Mouse (Mus musculus): ENCODE data around the gene Gpa33. TPM values are rescaled to one million over a fixed set of nuclear protein-coding genes. Genes with fewer than 3 reads are reported as not detected.

Gene Gpa33
- polyA plus RNA-seq, 1 experiment from 2014 or later: 0.08 TPM

DNA sequence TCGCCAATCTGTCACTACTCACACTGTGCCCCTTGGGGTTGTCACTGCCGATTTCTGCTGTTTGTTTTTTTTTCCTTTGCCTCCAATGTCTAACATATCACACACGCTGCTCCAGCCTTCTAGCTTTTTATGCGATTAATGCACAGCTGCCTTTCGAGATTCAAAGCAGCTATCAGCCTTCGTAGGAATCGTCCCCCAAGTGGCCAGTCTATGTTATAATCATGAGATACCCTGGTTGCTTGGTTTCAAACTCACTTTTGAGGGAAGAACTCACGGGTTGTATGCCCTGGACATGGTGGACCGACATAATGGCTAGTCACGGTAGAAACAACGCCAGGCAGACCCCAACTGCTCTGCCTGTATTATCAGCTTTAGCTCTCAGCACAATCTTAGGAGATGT, 21.3 kb downstream of the Gpa33 start:
- H3K4me2 ChIP-seq (ENCODE audit: low read depth, severe bottlenecking): no peak overlapping the region
- WGBS: 78% methylated on average over 11 of the region's 11 CpGs
- no peak for DNase-seq (ENCODE audit: low spot score)
- H3K9ac ChIP-seq (ENCODE audit: low read length): no peak overlapping the region
- peaks cover 13% of the 10 kb centered on the region for H3K27me3 ChIP-seq (ENCODE audit: control insufficient read depth, insufficient read depth, low read length)
- H3K36me3 ChIP-seq (ENCODE audit: control insufficient read depth, insufficient read depth, low read length): no peaks in the 10 kb centered on the region
- H3K27ac ChIP-seq (replicated peaks; ENCODE audit: low read depth, low read length): no peak overlapping the region
- no peaks in the 10 kb centered on the region for H3K9me3 ChIP-seq (ENCODE audit: control insufficient read depth, low read length)
- H3K4me3 ChIP-seq (ENCODE audit: low read depth, low read length): no peak overlapping the region
- H3K4me1 ChIP-seq (ENCODE audit: control insufficient read depth, insufficient read depth, low read length): no peaks in the 10 kb centered on the region
- ATAC-seq (ENCODE audit: insufficient number of reproducible peaks, low FRiP score, low TSS enrichment, low read depth): no peak

DNA sequence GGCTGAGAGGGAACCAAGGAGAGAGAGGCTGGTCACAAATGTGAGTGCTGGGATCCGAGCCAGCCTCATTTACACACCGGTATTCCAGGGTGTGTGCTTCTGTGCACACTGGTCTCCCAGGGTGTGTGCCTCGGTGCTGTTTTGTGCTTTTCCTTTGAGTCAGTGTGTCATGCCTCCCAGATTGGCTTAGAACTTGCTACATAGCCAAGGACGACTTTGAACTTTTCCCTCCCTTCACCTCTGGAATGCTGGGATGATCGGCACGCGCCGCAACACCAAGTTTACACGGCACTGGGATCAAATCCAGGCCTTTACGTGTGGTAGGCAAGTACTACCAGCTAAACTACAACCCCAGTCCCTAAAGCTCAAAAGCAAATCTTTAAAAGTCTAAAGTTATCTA, 22.0 kb downstream of the Gpa33 start:
- H3K4me1 ChIP-seq (ENCODE audit: control insufficient read depth, insufficient read depth, low read length): no peaks in the 10 kb centered on the region
- H3K9ac ChIP-seq (ENCODE audit: low read length): no peak overlapping the region
- WGBS: 91% methylated on average over 10 of the region's 10 CpGs
- peaks cover 13% of the 10 kb centered on the region for H3K27me3 ChIP-seq (ENCODE audit: control insufficient read depth, insufficient read depth, low read length)
- ATAC-seq (ENCODE audit: insufficient number of reproducible peaks, low FRiP score, low TSS enrichment, low read depth) (no peak), DNase-seq (ENCODE audit: low spot score) (no peak)
- H3K9me3 ChIP-seq (ENCODE audit: control insufficient read depth, low read length): no peaks in the 10 kb centered on the region
- no peak overlapping the region for H3K4me2 ChIP-seq (ENCODE audit: low read depth, severe bottlenecking)
- no peak overlapping the region for H3K4me3 ChIP-seq (ENCODE audit: low read depth, low read length)
- no peaks in the 10 kb centered on the region for H3K36me3 ChIP-seq (ENCODE audit: control insufficient read depth, insufficient read depth, low read length)
- H3K27ac ChIP-seq (replicated peaks; ENCODE audit: low read depth, low read length): no peak overlapping the region

DNA sequence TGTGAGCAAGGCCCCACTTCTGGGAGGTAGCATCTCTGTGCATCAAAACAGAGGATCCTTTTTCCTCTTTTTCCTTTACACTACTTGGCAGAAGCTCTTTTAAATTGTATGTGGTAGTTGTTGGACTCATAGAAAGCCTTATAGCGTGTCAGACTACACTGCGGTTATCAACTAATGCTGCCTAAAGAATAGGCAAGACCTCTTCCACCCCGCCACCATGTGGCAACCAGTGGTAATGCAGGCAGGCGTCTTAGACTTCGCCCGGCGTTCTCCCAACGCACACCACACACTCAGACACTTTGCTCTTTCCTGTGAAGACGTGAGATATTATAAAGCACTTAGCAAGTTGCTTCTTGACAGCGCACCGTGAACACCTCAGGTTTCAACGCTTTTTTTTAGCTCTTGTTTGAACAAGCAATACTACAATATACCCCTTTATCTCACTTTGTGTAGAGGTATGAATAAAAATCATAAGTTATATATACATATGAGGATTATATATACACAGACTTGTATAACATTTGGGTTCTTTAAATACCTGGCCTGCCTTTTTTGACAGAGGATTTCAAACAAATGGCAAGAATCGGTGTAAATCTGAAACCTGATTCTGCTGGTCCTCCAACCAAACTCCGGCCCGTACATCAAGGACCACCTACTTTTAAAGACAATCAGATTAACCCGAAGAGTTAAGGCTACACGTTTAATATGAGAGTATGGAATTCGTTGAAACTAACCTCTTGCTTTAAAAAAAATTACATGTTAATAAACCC, 23.5 kb downstream of the Gpa33 start:
- Histone ChIP-seq H3K9me3 (ENCODE audit: control insufficient read depth, low read length) (no peaks in the 10 kb centered on the region), H3K4me1 (ENCODE audit: control insufficient read depth, insufficient read depth, low read length) (no peaks in the 10 kb centered on the region), H3K36me3 (ENCODE audit: control insufficient read depth, insufficient read depth, low read length) (no peaks in the 10 kb centered on the region), H3K9ac (ENCODE audit: low read length) (no peak overlapping the region), H3K4me3 (ENCODE audit: low read depth, low read length) (no peak overlapping the region), H3K4me2 (ENCODE audit: low read depth, severe bottlenecking) (no peak overlapping the region), H3K27ac (replicated peaks; ENCODE audit: low read depth, low read length) (no peak overlapping the region), H3K27me3 (ENCODE audit: control insufficient read depth, insufficient read depth, low read length) (peaks cover 13% of the 10 kb centered on the region)
- 14% methylated on average over 18 of the region's 18 CpGs for WGBS
- DNase-seq (ENCODE audit: low spot score) (peak; percentile 95), ATAC-seq (ENCODE audit: insufficient number of reproducible peaks, low FRiP score, low TSS enrichment, low read depth) (peak; percentile 28; the same call in 1 of the 2 replicates)

DNA sequence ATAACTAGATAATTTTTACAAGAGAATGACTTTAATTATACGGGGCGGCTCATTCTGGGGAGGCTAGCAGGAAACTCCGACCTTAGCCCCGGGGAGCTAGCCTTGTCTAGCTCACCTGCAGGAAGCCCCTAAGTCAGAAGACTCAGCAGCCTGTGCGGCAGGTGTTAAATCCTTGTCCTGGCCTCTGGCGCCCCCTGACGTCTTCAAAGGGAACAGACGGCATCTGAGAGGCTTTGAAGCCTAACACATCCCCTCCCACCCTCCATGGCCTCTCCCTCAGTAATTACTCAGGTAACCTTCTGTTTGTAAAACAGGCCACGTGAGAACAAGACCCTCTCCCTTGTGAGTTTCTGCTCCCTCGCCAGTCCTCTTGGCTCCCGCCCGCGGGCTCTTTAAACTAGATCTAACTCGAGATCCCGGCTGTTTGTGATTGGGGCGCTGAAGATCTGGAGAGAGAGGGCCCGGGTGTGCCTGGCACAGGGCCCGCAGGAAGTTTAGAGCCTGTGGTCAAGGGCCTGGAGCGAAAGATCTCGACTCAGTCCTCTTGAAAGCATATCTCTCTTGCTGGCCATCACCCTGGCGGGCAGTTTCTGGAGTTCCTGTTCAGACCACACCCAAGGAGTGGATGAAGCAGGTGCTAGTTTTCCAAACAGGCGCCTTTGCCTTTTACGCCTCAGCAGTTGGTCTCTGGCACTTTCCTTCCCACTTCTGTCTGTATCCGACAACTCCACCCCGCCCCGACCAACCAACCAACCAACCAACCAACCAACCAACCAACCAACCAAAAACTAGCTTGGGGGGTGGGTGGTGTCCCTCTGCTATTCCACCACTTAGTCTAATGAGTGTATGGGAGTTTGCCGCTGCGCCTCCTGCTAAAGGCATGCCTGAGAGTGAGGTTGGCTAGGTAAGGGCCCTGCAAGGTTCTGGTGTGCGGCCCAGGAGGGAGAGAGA, 24.4 kb downstream of the Gpa33 start:
- peak; percentile 50; the same call in 1 of the 2 replicates for ATAC-seq (ENCODE audit: insufficient number of reproducible peaks, low FRiP score, low TSS enrichment, low read depth)
- WGBS: 8% methylated on average over 29 of the region's 29 CpGs
- H3K27ac ChIP-seq (replicated peaks; ENCODE audit: low read depth, low read length): no peak overlapping the region
- peak overlapping the region; percentile 37 for H3K4me2 ChIP-seq (ENCODE audit: low read depth, severe bottlenecking)
- no peaks in the 10 kb centered on the region for H3K36me3 ChIP-seq (ENCODE audit: control insufficient read depth, insufficient read depth, low read length)
- no peaks in the 10 kb centered on the region for H3K9me3 ChIP-seq (ENCODE audit: control insufficient read depth, low read length)
- H3K9ac ChIP-seq (ENCODE audit: low read length): no peak overlapping the region
- H3K4me1 ChIP-seq (ENCODE audit: control insufficient read depth, insufficient read depth, low read length): no peaks in the 10 kb centered on the region
- DNase-seq (ENCODE audit: low spot score): peak; percentile 90
- no peak overlapping the region for H3K4me3 ChIP-seq (ENCODE audit: low read depth, low read length)
- peaks cover 13% of the 10 kb centered on the region for H3K27me3 ChIP-seq (ENCODE audit: control insufficient read depth, insufficient read depth, low read length)

DNA sequence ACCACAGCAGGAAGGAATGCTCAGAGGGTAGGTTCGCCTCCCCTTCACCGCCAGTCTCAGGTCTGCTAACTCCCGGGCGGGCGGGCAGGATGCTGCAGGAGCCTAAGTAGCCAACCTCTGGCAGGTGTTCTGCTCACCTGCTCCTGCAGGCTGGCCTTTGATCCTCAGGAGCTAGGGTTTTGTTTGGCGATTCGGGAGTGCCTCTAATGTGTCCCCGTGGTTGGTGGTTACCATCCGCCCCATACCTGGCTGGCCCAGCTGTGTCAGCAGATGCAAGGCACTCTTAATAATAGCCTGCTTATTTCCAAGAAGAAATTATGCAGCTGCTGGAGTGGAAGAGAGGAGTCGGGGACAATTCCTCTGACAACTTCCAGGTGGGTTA, 25.1 kb downstream of the Gpa33 start:
- no peak for DNase-seq (ENCODE audit: low spot score)
- no peaks in the 10 kb centered on the region for H3K36me3 ChIP-seq (ENCODE audit: control insufficient read depth, insufficient read depth, low read length)
- no peaks in the 10 kb centered on the region for H3K4me1 ChIP-seq (ENCODE audit: control insufficient read depth, insufficient read depth, low read length)
- no peak overlapping the region for H3K9ac ChIP-seq (ENCODE audit: low read length)
- ATAC-seq (ENCODE audit: insufficient number of reproducible peaks, low FRiP score, low TSS enrichment, low read depth): no peak
- no peak overlapping the region for H3K4me2 ChIP-seq (ENCODE audit: low read depth, severe bottlenecking)
- no peak overlapping the region for H3K4me3 ChIP-seq (ENCODE audit: low read depth, low read length)
- no peak overlapping the region for H3K27ac ChIP-seq (replicated peaks; ENCODE audit: low read depth, low read length)
- no peaks in the 10 kb centered on the region for H3K9me3 ChIP-seq (ENCODE audit: control insufficient read depth, low read length)
- peaks cover 13% of the 10 kb centered on the region for H3K27me3 ChIP-seq (ENCODE audit: control insufficient read depth, insufficient read depth, low read length)
- WGBS: 29% methylated on average over 10 of the region's 10 CpGs

DNA sequence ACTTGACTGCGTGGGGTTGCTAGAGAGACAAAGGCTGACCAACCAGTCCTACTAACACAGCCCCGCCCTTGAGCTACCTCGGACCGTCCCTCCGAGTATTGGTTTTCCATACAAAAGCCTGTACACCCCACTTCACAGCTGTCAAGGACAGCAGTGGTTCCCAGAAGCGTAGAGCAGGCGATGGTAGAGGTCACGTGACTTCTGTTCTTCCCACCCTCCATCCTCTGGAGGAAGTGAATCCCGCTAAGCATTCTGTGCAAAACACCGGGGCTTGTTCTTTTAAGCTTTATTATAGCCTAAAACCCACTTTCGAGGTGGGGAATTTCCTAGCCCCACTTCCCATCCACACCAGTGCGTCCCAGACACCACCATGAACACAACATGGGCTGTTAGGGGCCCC, 27.7 kb downstream of the Gpa33 start:
- no peak overlapping the region for H3K9ac ChIP-seq (ENCODE audit: low read length)
- H3K4me3 ChIP-seq (ENCODE audit: low read depth, low read length): no peak overlapping the region
- no peak for ATAC-seq (ENCODE audit: insufficient number of reproducible peaks, low FRiP score, low TSS enrichment, low read depth)
- no peak overlapping the region for H3K27ac ChIP-seq (replicated peaks; ENCODE audit: low read depth, low read length)
- no peak overlapping the region for H3K4me2 ChIP-seq (ENCODE audit: low read depth, severe bottlenecking)
- no peaks in the 10 kb centered on the region for H3K36me3 ChIP-seq (ENCODE audit: control insufficient read depth, insufficient read depth, low read length)
- H3K27me3 ChIP-seq (ENCODE audit: control insufficient read depth, insufficient read depth, low read length): peaks cover 13% of the 10 kb centered on the region
- H3K9me3 ChIP-seq (ENCODE audit: control insufficient read depth, low read length): no peaks in the 10 kb centered on the region
- no peak for DNase-seq (ENCODE audit: low spot score)
- H3K4me1 ChIP-seq (ENCODE audit: control insufficient read depth, insufficient read depth, low read length): no peaks in the 10 kb centered on the region
- WGBS: 87% methylated on average over 12 of the region's 12 CpGs

DNA sequence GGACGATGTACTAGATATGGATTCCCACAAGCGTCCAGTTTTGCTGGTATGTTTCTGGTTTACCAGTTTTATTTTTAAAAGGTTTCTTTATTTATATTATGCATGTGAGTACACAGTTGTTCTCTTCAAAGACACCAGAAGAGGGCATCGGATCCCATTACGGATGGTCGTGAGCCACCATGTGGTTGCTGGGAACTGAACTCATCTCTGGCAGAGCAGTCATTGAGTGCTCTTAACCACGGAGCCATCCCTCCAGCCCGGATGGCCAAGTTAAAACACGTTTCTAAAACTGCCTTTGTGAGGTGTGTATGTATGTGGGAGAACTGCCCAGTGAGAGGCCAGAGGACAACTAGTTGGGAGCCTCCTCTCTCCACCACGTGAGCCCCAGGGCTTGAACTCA, 28.6 kb downstream of the Gpa33 start:
- H3K36me3 ChIP-seq (ENCODE audit: control insufficient read depth, insufficient read depth, low read length): no peaks in the 10 kb centered on the region
- H3K27ac ChIP-seq (replicated peaks; ENCODE audit: low read depth, low read length): no peak overlapping the region
- no peaks in the 10 kb centered on the region for H3K4me1 ChIP-seq (ENCODE audit: control insufficient read depth, insufficient read depth, low read length)
- 67% methylated on average over 9 of the region's 9 CpGs for WGBS
- H3K9ac ChIP-seq (ENCODE audit: low read length): no peak overlapping the region
- no peak overlapping the region for H3K4me3 ChIP-seq (ENCODE audit: low read depth, low read length)
- ATAC-seq (ENCODE audit: insufficient number of reproducible peaks, low FRiP score, low TSS enrichment, low read depth): no peak
- H3K27me3 ChIP-seq (ENCODE audit: control insufficient read depth, insufficient read depth, low read length): peaks cover 13% of the 10 kb centered on the region
- H3K4me2 ChIP-seq (ENCODE audit: low read depth, severe bottlenecking): no peak overlapping the region
- no peaks in the 10 kb centered on the region for H3K9me3 ChIP-seq (ENCODE audit: control insufficient read depth, low read length)
- no peak for DNase-seq (ENCODE audit: low spot score)

DNA sequence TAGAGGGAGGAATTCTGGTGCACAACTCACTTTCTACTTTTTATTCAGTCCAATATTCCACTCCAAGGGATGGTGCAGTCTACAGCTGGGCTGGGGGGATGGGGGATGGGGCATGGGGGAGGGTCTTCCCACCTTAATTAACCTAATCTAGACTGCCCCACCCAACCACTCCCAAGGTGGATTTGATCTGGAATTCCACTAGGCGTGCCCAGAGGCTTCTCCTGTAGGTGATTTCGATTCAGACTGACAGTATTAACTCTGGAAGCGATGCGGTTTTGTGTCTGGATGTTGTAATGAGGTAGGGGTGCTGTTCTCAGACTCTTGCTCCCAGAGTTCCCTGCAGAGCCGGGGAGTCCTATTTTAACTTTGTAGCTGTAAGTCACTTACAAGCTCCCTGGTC, 30.1 kb downstream of the Gpa33 start:
- no peaks in the 10 kb centered on the region for H3K9me3 ChIP-seq (ENCODE audit: control insufficient read depth, low read length)

More for the DNA sequence above, 30.1 kb downstream of the Gpa33 start:
- Histone ChIP-seq H3K4me1 (ENCODE audit: control insufficient read depth, insufficient read depth, low read length) (no peaks in the 10 kb centered on the region), H3K27me3 (ENCODE audit: control insufficient read depth, insufficient read depth, low read length) (peaks cover 4% of the 10 kb centered on the region), H3K4me3 (ENCODE audit: low read depth, low read length) (no peak overlapping the region), H3K9ac (ENCODE audit: low read length) (no peak overlapping the region), H3K27ac (replicated peaks; ENCODE audit: low read depth, low read length) (no peak overlapping the region), H3K36me3 (ENCODE audit: control insufficient read depth, insufficient read depth, low read length) (no peaks in the 10 kb centered on the region), H3K4me2 (ENCODE audit: low read depth, severe bottlenecking) (no peak overlapping the region; the same call in 1 of the 2 replicates)
- no peak for DNase-seq (ENCODE audit: low spot score)
- no peak for ATAC-seq (ENCODE audit: insufficient number of reproducible peaks, low FRiP score, low TSS enrichment, low read depth)
- WGBS: 52% methylated on average over 5 of the region's 5 CpGs
